ENCODE assay signal across 8 mouse cellular contexts in the genomic region with DNA sequence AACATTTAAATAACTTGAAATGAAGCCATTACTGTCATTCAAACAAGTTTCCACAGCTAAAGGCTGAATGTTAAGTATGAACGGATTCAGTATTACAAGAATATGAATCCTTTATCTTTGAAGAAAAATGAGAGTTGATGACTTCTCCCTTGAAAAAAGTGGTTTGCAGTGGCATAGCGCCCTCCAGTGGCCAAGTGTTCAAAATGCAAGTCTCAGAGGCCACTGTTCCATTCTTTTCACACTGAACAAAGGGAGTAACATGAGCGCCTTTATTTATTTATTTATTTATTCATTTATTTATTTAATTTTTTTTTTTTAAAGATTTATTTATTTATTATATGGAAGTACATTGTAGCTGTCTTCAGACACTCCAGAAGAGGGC.
A peak's percentile ranks its signal among the peaks of the same experiment; 100 is the strongest.
DNase-seq lines count a peak whose midpoint lies in the region; ATAC-seq and TF ChIP-seq lines count a peak whose summit lies in the region.

No protein-coding gene starts in this region.

- peaks cover 29% of the 10 kb centered on the region for H3K4me1 ChIP-seq in heart, embryonic 10.5 days
- peaks cover 27% of the 10 kb centered on the region for H3K4me1 ChIP-seq in heart, embryonic 12.5 days (replicated peaks)
- peaks cover 45% of the 10 kb centered on the region for H3K4me1 ChIP-seq in E14TG2a.4 (replicated peaks; ENCODE audit: low read depth, low read length)
- H3K4me1 ChIP-seq in thymus, adult 2 months (replicated peaks; ENCODE audit: control insufficient read depth, insufficient read depth, low read length), result no peaks in the 10 kb centered on the region

- no peak for ATAC-seq in heart, embryonic 12.5 days (ENCODE audit: insufficient number of reproducible peaks, low FRiP score)

- H3K27ac ChIP-seq in heart, embryonic 10.5 days, result no peak overlapping the region
- H3K27ac ChIP-seq in heart, embryonic 12.5 days (ENCODE audit: poor library complexity, severe bottlenecking), result no peak overlapping the region
- no peak overlapping the region for H3K27ac ChIP-seq in thymus, adult 2 months (ENCODE audit: control insufficient read depth, insufficient read depth, low read length)

- no peak overlapping the region for H3K4me3 ChIP-seq in heart, embryonic 10.5 days
- no peak overlapping the region for H3K4me3 ChIP-seq in heart, embryonic 12.5 days
- H3K4me3 ChIP-seq in E14TG2a.4 (replicated peaks; ENCODE audit: low read length), result no peak overlapping the region
- H3K4me3 ChIP-seq in thymus, adult 2 months (ENCODE audit: control insufficient read depth, insufficient read depth, low read length), result no peak overlapping the region

- WGBS in heart, embryonic 10.5 days, result 31% methylated on average over 3 of the region's 3 CpGs
- WGBS in heart, embryonic 12.5 days, result 18% methylated on average over 3 of the region's 3 CpGs
- whole genome bisulfite sequencing in thymus, adult 2 months, result 29% methylated on average over 3 of the region's 3 CpGs

- DNase-seq in heart, embryonic 10.5 days (ENCODE audit: low spot score), result peak; percentile 78
- peak; percentile 50 for DNase-seq in c-Kit-positive CD71-positive TER-119-negative erythroid progenitor cells, embryonic 14.5 days (ENCODE audit: low read depth)
- DNase-seq in forelimb bud, embryonic 11.5 days (ENCODE audit: low read depth, low spot score), result peak; percentile 83
- DNase-seq in layer of hippocampus, adult 11-12 months (ENCODE audit: low spot score), result peak; percentile 70
- peak; percentile 80 for DNase-seq in lung, postnatal 25 days (ENCODE audit: low spot score)
- peak; percentile 62 for DNase-seq in thymus, adult 2 months

- H3K9me3 ChIP-seq in heart, embryonic 10.5 days, result no peaks in the 10 kb centered on the region
- no peaks in the 10 kb centered on the region for H3K9me3 ChIP-seq in heart, embryonic 12.5 days (replicated peaks)
- H3K9me3 ChIP-seq in E14TG2a.4 (ENCODE audit: low read length), result no peaks in the 10 kb centered on the region

- no peak for TF ChIP-seq POLR2A in thymus, adult 2 months (IDR thresholded peaks at IDR 0.05; ENCODE audit: control insufficient read depth, extremely low read depth, insufficient read depth, low read length, poor library complexity)

- H3K9ac ChIP-seq in heart, embryonic 12.5 days, result no peak overlapping the region

- TF ChIP-seq CTCF in E14TG2a.4 (conservative IDR thresholded peaks at IDR 0.05; ENCODE audit: low read length), result peak; percentile 96
- no peak for TF ChIP-seq CTCF in thymus, adult 2 months (IDR thresholded peaks at IDR 0.05; ENCODE audit: borderline replicate concordance, control insufficient read depth, extremely low read depth, insufficient read depth, low read length, poor library complexity)

- H3K4me2 ChIP-seq in heart, embryonic 12.5 days, result no peak overlapping the region

- no peaks in the 10 kb centered on the region for H3K36me3 ChIP-seq in heart, embryonic 10.5 days
- no peaks in the 10 kb centered on the region for H3K36me3 ChIP-seq in heart, embryonic 12.5 days
- 0 out of 2 replicates have a peak, but pooled peaks cover 4% of the 10 kb centered on the region for H3K36me3 ChIP-seq in E14TG2a.4 (ENCODE audit: insufficient read depth, low read length)
- no peaks in the 10 kb centered on the region for H3K36me3 ChIP-seq in thymus, adult 2 months (ENCODE audit: control insufficient read depth, insufficient read depth, low read length)

- no peaks in the 10 kb centered on the region for H3K27me3 ChIP-seq in heart, embryonic 10.5 days (ENCODE audit: insufficient read depth, poor library complexity, severe bottlenecking)
- H3K27me3 ChIP-seq in heart, embryonic 12.5 days (replicated peaks), result no peaks in the 10 kb centered on the region
- H3K27me3 ChIP-seq in E14TG2a.4 (ENCODE audit: insufficient read depth, low read length), result no peaks in the 10 kb centered on the region
- H3K27me3 ChIP-seq in thymus, adult 2 months (ENCODE audit: control insufficient read depth, insufficient read depth, low read length), result no peaks in the 10 kb centered on the region
